Mouse (Mus musculus): ENCODE measurements around the gene Tnpo1.

Tnpo1 gene

DNA sequence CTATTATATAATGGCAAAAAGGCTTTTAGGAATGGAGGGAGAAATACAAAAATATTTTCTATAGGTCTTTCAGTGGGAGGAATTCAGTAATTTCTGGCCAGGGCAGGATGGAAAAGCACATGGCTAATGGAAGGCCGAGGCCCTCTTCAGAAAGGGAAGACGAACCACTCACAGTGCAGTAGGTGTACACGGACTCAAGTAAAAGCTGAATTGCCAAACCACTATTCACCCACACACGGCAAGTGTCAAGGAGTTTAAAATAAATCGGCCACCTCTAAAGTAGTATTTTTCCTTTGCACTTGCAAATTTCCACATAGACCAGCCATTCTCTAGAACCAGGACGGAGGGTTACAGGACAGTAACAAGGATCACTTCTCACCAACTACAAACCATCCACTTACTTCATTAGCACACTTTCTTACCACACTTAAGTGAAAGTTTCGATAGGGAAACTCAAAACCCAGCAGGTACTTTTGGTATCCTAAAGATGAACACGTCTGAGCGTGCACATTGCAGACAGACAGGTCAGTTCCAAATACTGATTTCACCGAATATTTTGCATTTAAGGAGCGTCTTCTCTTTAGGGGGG lies 1.2 kb downstream of the Tnpo1 start:
- DNase-seq (ENCODE audit: low spot score): no peak

DNA sequence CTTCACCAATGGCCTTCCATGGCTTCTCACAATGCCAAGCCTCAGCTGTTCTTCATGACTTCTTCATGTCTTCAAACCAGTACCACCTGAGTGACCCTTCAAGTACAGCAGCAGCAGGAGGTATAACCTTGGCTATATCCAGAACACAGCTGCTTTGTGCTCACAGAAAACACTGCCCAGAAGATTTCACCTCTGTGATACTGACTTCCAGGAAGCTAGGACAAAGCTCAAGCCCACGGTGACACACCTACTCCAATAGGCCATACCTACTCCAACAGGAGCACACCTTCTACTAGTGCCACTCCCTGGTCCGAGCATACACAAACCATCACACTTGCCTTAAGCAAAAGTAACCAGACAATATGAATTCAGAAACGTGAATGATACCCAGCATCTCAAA lies 3.4 kb downstream of the Tnpo1 start:
- DNase-seq (ENCODE audit: low spot score): no peak

DNA sequence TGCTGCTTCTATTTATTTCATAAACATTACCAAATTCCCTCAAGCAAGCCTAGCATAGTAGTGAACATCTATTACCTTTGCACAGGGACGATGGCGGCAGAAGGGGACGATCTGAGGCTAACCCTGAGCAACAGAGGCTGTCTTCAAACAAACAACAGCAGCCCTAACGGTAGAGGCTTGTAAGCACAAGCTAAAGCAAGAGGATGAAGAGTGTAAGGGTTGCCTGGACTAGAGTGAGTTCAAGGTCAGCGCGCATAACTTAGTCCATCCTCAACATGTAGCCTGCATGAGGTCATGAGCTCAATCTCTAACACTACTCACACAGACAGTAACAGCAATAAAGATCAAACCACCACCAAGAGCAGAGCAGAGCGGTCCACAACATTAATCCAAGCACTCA lies 4.9 kb downstream of the Tnpo1 start:
- no peak for DNase-seq (ENCODE audit: low spot score)

DNA sequence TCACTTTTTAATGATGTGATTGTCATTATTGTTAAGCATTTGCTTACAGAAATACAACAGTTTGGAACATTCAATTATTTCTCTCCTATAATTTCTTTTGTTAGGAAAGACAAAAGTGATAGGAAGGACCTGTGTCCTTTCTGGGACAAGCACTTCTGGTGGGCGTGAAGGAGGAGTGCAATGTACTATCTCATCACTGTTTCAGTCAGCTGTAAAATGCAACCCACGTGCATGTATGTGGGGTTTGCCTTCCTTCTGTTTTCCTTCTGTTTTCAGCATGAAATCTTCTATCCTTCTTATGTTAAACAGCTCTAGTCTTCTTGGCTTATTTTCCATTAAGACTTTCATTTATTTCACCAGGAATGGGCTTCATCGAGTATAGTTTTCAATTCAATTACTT lies 5.9 kb downstream of the Tnpo1 start:
- no peak for DNase-seq (ENCODE audit: low spot score)

DNA sequence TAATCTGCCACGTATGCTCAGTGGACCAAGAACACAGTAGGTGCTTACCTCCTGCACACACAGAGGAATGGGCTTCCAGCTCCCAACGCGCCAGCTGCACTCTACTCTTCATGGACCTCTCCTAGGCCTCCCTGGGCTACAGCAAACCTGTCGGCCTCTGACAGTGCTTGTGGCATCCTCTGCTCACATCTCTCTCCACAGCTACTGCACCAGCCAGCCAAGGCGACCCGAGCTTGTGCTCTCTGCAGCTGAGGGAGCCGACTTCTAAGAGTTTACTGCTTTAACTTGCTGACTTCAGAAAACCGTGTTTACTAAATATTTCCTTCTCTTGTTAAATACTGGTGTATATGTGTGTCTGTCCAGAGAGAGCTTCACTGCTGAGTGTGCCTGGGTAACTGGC lies 6.5 kb downstream of the Tnpo1 start:
- no peak for DNase-seq (ENCODE audit: low spot score)

DNA sequence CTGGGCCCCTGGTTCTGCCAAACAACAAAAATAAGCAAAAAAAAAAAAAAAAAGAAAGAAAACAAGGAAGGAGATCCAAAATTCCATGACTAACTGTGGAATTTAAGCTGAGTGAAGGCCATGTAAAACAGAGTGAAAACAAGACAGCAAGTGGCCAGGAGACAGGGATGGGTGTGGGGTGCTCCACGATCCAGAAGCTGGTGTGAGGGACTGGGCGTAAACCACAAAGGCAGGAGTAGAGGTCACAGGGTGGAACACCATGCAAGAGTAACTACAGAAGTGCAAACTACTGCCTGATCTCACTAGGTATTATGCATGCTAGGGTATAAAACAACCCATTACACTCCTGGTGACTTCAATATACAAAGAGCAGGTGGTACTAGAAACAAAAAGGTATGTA lies 8.3 kb downstream of the Tnpo1 start:
- no peak for DNase-seq (ENCODE audit: low spot score)

DNA sequence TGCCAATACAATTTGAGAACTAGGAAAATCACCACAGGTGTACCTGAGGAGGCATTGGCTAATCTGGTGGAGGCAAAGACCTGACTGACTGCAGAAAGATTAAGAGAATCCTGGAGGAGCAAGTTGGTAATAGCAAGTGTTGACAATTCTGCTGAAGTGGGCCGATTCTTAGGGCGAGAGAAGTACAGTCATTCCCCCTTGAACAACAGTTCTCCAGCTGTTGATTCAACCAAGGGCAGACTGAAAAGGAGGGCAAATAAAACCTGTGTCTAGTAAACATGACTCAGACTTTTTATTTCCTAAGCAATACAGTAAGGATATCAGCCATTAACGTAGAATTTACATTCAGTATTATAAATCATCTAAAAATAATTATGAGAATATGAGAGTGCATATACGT lies 10.6 kb downstream of the Tnpo1 start:
- no peak for DNase-seq (ENCODE audit: low spot score)

DNA sequence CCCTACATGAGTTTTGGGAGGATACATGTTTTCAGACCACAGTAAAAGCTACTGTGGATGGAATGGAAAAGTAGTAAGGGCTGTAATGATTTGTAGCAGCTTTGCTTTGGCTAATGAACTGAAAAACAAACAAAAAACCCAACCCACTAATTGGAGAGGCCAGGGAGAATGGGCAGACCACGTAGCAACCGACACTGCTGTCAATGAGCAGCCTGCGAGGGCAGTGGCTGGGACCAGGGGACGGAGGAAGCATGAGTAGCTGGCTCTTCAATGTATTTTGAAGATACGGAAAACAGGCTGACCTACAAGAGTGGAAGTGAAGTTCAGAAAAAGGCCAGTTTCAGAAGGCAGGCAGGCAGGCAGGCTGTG lies 11.4 kb downstream of the Tnpo1 start:
- no peak for DNase-seq (ENCODE audit: low spot score)

DNA sequence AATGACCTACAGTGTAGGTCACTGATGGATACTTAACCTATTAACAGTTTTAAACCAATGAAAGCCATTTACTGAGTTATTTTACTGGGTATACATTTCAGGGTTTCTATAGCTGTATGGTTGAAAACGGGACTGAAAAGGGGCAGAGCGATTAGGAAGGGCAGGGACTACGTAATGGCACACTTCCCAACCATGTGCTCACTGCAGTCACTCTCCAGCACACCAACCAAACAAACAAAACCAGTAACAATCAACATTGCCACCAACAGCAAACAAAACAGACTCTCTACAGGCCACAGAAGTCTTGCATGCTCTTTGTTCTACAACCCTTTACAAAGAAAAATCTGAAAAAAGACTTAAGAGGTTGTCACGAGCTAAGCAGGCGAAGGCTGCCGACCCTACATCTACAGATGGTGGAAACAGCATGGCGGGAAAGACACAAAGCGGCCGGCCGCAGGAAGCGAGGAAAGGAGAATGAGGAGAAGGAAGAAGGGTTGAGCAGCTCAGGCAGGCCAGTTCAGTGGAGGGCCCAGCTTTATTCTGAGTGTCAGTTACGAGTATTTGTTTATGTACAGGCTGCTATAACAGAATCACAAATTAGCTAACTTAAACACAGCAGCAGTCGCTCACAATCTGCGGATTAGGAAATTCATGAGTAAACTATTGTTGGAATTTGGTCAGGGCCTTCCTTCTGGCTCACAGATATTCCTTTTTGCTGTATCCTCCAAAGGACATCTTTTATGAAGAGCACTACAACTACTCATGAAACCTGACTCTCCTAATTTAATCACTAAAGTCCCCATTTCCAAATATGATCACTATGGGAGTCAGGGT lies 12.0 kb downstream of the Tnpo1 start:
- DNase-seq (ENCODE audit: low spot score): no peak

DNA sequence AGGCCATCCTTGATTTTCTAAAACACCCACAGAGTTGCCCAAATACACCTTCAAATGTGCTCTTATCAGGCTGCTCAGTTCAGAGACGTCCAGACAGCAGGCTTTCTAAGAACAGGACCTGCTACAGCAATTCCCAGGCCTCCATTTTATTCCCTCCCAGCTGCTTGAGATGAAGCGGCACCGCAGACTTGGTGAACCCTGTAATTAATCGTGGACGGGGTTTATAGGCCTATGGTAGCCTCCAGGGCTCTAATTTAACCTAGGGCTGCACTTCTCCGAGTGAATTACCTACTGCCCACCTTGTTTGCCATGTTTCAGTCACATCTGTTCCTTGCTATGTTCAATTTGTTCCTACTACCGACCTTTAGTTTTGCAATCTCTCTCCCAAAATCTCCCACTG lies 13.0 kb downstream of the Tnpo1 start:
- DNase-seq (ENCODE audit: low spot score): no peak

DNA sequence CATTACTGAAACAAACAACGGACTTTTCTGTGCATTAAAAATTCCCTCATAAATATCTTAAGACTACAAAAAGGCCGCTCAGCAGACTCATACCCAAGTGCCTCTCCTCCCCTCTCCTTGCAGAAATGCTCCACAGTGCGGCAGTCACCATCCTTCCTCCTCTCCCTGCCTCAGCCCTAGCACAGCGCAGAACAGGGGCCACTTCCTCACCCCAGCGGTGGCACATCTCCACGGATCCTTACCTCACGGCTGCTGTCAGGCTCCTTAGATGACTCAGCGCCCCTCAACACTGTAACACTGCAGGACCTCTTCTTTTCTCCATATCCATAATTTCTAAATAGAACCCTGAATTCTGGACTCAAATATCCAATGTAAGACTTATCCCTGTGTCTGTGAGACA lies 13.6 kb downstream of the Tnpo1 start:
- DNase-seq (ENCODE audit: low spot score): no peak

DNA sequence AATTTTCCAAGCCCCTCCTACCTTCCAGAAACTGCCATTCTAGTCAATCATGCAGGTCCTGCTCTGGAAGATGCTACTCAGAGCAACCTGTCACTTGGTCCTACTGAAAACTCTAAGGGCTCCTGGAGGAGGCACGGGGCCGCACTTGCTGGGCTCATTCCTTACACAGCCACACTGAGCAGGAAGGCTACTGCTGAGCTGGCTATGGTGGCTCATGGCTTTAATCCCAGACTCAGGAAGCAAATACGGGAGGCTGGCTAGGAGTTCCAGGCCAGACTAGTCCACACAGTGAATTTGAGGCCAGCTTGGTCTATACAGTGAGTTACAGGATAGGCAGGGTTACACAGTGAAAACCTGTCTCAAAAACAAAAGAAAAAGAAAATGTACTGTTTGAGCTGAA lies 15.4 kb downstream of the Tnpo1 start:
- DNase-seq (ENCODE audit: low spot score): no peak

DNA sequence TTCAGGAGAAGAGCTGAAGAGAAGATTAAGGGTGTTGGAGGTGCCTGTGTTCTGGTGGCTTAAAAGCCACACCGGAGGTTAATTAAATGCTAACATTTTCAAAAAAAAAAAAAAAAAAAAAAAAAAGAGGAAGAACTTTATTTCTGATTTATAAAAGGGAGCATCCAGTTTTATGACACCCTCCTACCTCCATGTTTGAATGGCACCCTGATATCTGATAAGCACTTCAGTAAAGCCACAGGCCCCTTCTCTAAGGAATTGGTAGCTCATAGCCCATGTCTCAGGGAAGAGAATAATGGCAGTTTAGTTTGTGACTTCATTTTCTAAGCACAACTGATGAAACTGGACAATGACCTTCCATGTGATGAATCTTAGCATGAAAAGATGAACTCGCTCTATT lies 21.6 kb downstream of the Tnpo1 start:
- no peak for DNase-seq (ENCODE audit: low spot score)

DNA sequence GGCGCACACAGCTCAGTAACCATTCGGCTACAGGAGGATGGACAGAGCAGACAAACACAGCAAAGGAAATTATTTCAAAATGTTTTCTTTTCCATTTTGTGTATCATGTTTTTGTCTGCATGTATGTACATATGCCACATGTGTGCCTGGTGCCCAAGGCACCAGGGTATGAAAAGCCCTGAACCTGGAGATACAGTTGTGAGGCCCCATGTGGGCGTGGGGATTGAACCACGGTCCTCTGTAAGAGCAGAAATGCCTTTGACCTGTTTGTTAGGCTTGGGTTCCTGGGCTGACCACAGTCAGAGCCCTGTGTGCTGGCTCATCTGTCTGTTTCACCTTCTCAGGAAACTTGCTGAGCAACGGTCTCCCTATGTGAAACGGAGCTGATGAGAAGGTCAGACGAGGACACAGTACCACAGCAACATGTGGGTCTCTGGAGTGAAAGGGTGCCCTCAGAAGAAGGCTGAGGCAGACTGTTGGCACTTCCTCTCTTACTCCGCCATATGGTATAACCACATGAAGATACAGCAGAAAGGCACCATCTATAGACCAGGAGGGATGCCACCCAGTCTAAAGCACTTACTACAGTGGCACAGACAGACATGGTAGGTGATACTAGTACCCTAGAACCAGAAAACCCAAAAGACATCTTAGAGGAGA lies 23.7 kb downstream of the Tnpo1 start:
- no peak for DNase-seq (ENCODE audit: low spot score)

DNA sequence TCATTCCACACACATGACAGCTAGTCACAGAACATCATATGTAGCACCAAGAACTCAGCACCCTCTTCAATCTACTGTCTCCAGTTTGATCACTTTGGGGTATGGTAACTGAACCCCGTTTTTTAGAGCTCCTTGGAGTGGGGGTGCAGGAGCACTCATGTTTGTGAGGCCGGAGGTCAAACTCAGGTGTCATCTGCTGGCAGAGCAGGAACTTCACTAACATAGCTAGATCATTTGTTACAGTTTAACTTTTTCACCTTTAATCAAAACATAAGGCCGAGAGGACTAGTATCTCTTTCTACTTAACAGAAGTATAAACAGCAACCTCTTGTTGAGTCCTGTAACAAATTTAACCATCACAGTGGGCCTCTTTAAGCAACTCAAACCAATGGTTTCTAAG lies 26.6 kb downstream of the Tnpo1 start:
- DNase-seq (ENCODE audit: low spot score): no peak

DNA sequence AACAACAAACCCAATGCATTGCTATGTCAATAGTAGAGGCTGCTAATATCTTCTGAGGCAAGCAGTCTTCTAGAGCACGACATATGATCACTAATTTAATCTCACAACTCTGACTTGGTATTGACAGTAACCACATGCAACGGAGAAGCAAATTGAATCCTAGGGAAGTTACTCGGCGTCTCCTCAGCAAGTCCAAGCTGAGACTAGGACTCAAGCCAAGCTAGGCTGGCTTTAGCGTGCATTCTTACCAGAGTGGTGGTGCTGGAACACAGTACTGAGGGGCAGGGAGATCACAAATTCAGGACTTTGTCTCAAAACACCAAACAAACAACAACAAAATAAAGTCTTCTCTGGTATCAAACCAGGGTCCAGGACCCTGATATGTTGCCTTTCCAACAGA lies 28.6 kb downstream of the Tnpo1 start:
- DNase-seq (ENCODE audit: low spot score): no peak

DNA sequence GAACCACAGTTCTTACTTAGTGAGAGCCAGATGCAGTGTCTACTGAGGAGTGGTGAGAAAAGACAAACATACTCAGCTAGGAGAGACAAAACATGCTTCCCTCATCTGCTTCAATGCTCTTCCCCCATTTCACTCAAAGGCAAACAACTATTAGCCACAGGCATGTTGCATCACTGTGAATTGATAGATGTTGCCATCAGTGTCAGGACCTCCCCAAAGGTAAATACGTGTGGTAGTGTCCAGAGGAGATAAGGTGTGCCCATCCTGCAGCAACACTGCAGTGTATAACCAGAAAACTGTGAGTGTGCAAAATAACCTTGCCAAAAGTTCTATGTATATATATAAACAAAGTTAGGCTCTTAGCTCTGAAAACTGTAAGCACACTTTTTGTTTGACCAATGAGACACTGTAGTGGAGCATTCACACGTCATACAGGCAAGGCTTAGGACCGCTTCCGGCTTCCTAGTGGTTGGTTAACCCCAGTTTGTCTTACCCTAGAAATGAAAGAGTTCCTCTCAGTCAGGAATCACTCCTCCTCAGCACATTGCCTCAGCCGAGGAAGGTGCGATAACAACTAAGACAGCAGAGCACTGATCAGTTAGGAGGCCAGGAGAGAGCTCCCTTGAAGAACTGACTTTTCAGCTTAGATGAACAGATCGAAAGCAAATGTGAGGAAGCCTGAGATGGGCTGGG lies 29.6 kb downstream of the Tnpo1 start:
- no peak for DNase-seq (ENCODE audit: low spot score)

DNA sequence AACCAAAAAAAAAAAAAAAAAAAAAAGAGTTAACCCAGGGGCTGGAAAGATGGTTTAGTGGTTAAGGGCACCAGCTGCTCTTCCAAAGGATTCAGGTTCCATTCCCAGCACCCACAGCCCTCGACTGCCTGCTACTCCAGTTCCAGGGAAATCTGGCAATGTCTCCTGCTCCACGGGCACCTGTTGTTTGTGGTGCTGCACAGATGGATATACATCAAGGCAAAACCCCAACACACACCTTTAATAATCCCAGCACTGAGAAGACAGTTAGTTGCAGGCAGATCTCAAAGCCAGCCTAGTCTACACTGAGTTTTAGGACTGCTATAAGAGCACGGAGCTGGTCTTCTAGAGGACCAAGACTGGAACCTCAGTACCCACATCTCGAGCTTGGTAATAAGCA lies 30.2 kb downstream of the Tnpo1 start:
- no peak for DNase-seq (ENCODE audit: low spot score)

DNA sequence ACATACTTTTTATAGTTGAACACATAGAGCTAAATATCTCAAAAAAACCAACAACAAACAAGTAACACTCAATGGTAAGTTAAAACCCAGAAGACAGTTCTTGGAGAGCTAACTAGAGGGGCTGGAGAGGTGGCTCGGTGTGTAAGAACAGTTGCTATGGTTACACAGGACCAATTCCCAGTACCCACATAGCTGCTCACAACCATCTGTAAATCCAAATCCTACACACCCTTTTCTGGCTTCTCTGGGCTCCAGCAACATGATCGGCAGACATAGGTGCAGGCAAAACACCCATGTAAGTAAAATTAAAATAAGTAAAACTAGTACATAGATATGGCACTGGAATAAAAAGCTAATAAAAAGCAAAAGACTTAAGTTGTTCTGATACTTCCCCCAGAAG lies 31.3 kb downstream of the Tnpo1 start:
- no peak for DNase-seq (ENCODE audit: low spot score)

DNA sequence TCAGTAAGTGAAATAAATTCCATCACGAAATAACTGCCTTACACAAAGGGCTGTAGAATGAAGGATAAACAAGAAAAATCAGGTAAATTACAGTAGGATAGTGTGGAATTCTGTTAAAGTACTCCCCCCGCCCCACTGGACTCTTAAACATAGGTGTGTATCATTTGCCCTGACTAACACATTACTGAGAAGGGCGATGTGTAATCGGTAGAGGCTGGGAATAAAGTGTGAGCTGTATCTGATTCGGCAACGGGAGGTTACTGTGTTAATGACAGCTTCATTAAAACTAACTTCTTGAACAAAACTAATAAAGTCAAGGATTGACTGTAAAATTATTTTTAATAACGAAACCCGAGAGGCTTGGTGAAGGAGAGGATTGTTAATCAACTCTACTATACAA lies 34.7 kb downstream of the Tnpo1 start:
- DNase-seq (ENCODE audit: low spot score): no peak

DNA sequence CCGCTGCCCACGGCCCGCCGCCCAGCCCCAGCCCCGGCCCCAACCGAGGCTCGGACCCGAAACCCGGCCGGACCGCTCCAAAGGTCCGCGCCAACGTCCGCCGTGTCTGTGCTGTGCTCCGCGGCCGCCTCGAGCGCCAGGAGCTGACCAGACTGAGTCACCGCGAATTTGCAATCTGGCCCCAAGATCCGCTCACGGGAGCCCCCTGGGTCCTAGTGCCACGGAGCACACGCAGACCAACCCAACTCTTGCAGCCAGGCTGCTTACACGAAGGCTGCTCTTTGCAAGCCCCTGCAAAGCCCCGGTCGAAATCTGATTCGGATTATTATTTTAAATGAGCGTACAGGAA lies 35.3 kb downstream of the Tnpo1 start:
- peak; percentile 88 for DNase-seq (ENCODE audit: low spot score)

DNA sequence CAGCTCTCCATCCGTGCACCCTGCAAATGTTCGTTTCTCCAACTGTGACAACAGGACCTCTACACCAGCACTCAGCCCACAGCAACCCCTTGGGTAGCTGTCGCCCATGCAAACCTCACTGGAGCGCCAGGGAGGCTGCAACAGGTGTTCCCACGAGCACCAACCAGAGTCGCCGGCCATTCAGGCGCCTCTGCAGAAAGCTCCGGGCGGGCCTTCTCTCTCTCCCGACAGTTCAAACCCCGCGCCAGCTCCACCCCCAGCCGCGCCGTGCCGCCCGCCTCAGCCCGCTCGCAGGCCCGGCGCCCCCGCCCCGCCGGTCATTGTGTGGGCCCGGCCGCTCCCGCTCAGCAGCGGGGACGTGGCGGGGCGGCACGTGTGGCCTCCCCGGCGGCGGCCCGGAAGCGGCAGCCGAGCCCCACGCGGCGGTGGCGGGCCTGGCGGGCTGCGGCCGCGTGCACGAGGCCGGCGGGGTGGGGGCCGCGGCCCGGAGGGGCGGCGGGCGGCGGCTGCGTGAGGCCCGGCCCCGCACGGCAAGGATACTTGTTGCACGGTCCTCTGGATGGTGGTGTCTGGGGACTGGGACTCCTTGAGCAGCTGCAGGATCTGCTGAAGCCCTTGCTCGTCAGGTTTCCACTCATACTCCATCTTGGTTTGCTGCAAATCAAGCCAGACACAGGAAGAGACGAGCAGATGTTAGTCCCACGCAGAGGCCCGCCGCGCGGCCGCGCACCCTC lies 35.9 kb downstream of the Tnpo1 start:
- DNase-seq (ENCODE audit: low spot score): peak; percentile 62

Measured in urinary bladder, postnatal 14 days (tissue).